Mouse (Mus musculus) spleen, postnatal 14 days (tissue): ENCODE measurements around the gene Gpr157.
"Not testable (repeated sequence)": the region's sequence is repeated elsewhere in the genome, so short reads cannot be mapped to it uniquely, and the experiment has no call there.

ENCODE experiments used
- DNase-seq, 2 experiments: peaks; one replicate each; pipeline ENCODE4 v3.0.0; 2021 to 2022; ENCODE audit warnings: low spot score in 2 of 2

Gene Gpr157

GRCm38 (mm10) chr4:150087161-150087889, at the start of gene Gpr157:
TSS of gene Gpr157 (plus strand) at chr4:150087365.
- peak; percentile 79 to 81 for DNase-seq

- DNase-seq, result no peak
Observed at GRCm38 (mm10) chr4:150038533-150038932, 48.6 kb upstream of the Gpr157 start.

DNA sequence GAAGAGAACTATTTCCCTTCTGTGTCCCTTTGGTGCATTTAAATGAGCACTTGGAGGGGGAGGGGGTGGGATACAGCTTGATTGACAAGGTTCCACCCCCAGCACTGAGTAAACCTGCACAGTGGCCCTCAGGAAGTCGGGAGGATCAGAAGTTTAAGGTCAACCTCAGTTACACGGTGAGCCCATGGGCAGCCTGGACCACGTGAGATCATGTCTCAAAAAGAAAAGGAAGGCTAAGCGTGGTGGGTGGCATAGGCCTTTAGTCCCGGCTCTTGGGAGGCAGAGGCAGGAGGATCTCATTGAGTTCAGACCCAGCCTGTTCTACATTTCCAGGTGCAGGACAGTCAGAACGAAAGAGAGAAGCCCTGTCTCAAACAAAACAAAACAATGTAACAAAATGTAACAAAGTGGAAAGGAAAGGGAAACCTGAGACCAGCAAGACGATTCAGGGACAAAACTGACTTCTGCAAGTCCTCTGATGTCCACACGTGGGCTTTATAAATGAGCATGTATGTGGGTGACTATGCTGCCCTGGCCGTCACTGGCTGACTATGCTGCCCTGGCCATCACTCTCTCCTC, 47.1 kb upstream of the Gpr157 start:
- no peak for DNase-seq

DNA sequence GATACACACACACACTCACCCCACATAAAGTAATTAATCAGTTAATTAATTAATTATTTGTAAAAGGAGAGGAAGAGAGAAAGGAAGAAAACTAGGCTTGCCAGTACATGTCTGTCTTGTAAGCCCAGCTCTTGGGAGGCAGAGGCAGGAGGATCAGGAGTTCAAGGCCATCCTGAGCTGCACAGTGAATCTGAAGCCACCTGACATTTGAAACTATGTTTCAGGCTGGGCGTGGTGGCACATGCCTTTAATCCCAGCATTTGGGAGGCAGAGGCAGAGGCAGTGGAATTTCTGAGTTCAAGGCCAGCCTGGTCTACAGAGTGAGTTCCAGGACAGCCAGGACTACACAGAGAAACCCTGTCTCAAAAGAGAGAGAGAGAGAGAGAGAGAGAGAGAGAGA, 46.3 kb upstream of the Gpr157 start:
- not testable (repeated sequence) for DNase-seq

DNA sequence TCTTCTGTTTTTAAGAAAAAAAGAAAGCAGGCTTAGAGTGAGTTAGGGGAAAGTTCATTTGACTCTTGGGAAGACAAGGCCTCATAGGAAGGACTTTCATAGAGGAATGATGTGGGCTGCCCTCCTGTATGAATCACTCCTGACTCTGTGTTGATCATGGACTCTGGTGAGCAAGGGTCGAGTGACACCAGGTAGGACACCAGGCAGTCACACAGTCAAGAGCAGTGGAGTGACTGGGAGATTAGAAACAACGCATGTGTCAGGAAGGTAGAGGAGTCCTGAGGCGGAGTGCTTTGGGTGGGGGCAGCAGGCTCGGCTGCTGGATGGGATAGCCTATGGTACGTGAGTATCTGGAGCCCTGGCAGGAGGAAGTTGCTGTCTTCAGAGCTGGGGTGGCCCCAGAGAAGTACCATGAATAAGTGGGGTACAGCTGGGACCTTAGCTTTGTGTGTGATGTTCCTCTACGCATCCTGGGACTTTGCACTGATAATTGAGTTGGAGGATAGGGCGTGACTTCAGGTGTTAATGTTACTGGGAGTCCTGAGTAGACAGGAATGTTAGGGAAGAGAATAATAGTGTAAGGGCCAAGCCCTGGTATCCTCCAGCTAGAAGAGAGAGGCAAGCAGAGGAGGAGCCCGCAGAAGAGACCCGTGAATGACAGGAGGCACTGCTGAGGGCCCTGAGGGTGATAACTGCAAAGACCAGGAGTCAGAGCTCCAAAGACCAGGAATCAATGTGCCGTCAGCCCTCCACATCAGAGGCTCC, 45.6 kb upstream of the Gpr157 start:
- no peak for DNase-seq

DNA sequence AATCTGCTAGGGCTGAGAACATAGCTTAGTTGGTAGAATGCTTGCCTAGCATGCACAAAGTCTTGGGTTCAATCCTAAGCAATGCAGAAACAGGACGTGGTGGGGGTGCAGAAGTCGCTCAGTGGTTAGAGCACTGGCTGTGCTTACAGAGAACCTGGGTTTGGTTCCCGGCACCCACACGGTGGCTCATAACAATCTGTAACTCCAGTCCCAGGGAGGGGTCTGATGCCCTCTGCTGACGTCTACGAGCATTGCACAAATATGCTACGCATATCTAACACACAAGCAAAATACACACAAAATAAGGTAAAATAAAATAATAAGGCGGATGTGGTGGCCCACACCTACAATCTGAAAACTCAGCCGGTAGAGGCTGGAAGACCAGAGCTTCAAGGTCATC, 43.6 kb upstream of the Gpr157 start:
- DNase-seq, result no peak

- no peak for DNase-seq
Observed at GRCm38 (mm10) chr4:150048038-150048437, 39.1 kb upstream of the Gpr157 start.

DNA sequence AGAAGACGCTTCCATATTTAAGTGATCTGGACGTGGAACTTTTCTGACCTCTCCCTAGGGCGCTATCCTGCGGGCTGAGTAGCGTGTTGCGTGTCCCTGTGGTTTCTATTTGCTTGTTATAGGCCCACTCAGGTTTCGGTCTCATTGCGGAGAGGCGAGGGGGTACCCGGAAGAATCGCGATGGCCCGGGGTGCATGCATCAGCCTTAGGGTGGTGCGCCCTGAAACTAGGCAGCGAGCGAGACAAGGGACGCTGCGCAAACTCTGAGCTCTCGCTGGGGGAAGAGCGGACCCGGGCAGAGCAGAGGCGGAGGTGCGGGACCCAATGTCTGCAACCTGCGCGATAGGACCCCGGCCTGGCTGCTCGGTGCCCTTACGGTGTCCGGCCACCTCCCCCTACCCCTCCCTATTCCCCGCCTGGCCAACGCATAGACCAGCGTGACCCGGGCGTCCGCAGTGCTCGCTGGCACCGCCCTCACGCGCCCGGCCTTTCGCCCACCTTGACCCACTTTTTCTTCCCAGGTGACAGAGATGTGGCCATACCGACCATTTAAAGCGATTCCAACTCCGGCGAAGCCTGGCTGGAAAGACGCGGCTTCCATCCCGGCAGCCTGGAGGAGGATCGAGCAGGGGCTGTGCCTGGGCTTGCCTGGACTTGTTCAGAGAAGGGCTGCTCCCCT, 38.5 kb upstream of the Gpr157 start:
- no peak for DNase-seq

- DNase-seq, result no peak
Observed at GRCm38 (mm10) chr4:150049157-150049513, 38.0 kb upstream of the Gpr157 start.

- no peak for DNase-seq
Observed at GRCm38 (mm10) chr4:150049564-150050226, 37.5 kb upstream of the Gpr157 start.

DNA sequence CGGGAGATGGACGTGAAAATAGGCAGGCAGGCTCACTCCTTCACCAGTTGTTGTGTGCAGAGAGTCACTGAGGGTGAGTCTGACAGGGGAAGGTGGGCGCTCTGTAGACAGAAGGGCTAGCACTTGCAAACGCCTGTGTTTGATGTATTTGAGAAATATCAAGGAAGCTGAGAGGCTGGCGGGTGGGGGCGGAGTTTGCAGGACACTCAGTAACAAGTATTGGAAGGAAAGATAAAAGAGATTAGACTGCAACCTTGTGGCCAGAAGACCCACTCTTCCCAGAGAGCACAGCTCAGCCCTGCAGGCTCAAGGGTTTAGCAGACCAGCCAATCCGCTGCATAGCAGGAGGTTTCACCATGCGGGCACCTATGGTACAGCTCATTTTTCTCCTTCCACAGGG, 35.7 kb upstream of the Gpr157 start:
- no peak for DNase-seq

- no peak for DNase-seq
Observed at GRCm38 (mm10) chr4:150052380-150052779, 34.8 kb upstream of the Gpr157 start.

- DNase-seq, result no peak
Observed at GRCm38 (mm10) chr4:150056171-150056570, 31.0 kb upstream of the Gpr157 start.

- DNase-seq, result no peak
Observed at GRCm38 (mm10) chr4:150057722-150058121, 29.4 kb upstream of the Gpr157 start.

GRCm38 (mm10) chr4:150059841-150060468, 27.2 kb upstream of the Gpr157 start:
- no peak for DNase-seq

- no peak for DNase-seq
Observed at GRCm38 (mm10) chr4:150060469-150061170, 26.5 kb upstream of the Gpr157 start.

- no peak for DNase-seq
Observed at GRCm38 (mm10) chr4:150061432-150062225, 25.5 kb upstream of the Gpr157 start.

DNA sequence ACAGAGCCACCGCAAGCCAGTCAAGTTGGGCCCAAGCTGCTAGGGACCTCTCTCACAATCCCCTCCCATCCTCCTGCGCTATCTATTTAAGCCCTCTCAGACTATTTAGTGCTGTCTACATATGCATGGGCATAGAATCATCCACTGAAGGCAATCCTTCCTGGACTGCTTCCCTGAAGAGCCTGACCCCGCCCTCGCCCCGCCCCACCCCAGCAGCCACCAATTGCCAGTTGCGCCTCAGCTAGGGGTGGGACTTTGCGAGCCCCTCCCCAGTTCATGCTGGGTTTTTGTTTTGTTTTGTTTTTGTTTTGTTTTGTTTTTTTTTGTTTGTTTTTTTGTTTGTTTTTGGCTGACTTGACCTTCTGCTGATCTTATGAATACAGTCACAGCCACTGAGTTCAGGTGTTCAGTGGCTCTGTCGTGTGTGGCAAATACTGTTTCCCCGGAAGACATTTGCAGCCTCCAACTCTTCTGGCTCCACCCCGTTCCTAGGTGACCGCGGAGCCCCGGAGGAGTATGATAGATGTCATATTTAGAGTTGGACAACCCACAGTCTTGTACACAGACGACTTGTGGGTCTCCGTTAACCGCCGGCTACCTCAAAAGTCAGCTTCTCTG, 20.4 kb upstream of the Gpr157 start:
- no peak for DNase-seq

GRCm38 (mm10) chr4:150068216-150068615, 18.9 kb upstream of the Gpr157 start:
- DNase-seq, result no peak
